Mouse (Mus musculus): ENCODE results near the gene Chn2.

DNA sequence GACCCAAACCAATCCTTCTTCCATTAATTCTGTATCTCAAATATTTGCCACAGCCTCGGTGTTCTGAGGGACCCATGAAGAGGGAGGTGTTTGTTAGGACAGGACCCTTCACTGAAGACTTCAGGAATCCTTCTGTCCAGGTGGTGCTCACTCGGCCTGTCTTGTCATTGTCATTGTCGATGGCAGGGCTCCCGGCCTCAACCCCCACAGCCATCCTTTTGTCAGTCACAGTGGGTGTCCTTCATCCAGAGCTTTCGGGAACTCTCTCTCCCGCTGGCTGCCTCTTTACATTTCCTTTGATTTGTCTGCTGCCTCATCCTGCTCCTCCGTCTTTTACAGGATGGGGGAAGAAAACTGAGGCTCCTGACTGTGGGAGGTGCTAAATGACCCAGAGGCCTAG lies 57.5 kb downstream of the Chn2 start:
- TF ChIP-seq CTCF (IDR thresholded peaks at IDR 0.05; ENCODE audit: borderline replicate concordance, extremely low read depth, insufficient read depth, insufficient read length) (no peak), POLR2A (IDR thresholded peaks at IDR 0.05; ENCODE audit: borderline replicate concordance, extremely low read depth, insufficient read depth, insufficient read length, poor library complexity, severe bottlenecking) (no peak)
